Mouse (Mus musculus): ENCODE measurements around the gene Mbnl2. TPM values are rescaled to one million over a fixed set of nuclear protein-coding genes. Genes with fewer than 3 reads are reported as not detected.
"Not testable (repeated sequence)": the region's sequence is repeated elsewhere in the genome, so short reads cannot be mapped to it uniquely, and the experiment has no call there.

The Mbnl2 gene
- polyA plus RNA-seq, 1 experiment from 2014 or later, result 94.4 TPM

DNA sequence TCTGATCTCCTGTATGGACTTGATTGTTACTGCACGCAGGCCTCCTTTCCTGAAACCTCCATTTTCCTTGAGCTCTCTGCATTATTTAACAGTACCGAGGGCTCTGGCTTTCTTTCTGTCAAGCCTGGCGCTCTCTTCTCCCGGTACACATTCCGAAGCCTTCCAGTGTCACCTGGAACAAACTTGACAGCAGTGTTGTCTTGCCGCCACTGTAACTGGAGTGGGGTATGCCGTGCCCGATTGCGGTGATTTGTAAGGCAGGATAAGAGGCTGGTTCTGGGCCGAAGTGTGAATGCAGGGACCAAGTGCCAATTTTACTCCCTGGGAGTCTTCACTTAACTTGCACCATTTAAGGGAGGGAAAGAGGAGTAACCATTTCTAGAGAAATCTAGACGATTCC, 77.7 kb downstream of the Mbnl2 start:
- no peak overlapping the region for H3K27ac ChIP-seq (ENCODE audit: low read depth, low read length)
- 58% methylated on average over 11 of the region's 11 CpGs for WGBS

GRCm38 (mm10) chr14:120354595-120354994, 79.1 kb downstream of the Mbnl2 start:
- H3K4me1 ChIP-seq (replicated peaks; ENCODE audit: control insufficient read depth, insufficient read depth, low read length), result 0 out of 2 replicates have a peak, but pooled peaks cover 7% of the 10 kb centered on the region
- no peak for ATAC-seq
- no peak overlapping the region for H3K9ac ChIP-seq (ENCODE audit: low read depth, low read length)
- no peak overlapping the region for H3K4me3 ChIP-seq (ENCODE audit: low read depth, low read length)
- H3K36me3 ChIP-seq (ENCODE audit: control insufficient read depth, insufficient read depth), result 0 out of 2 replicates have a peak, but pooled peaks cover 4% of the 10 kb centered on the region
- 42% methylated on average over 6 of the region's 6 CpGs for WGBS
- H3K27me3 ChIP-seq (replicated peaks; ENCODE audit: control insufficient read depth, insufficient read depth, low read length), result no peaks in the 10 kb centered on the region
- no peaks in the 10 kb centered on the region for H3K9me3 ChIP-seq (ENCODE audit: control insufficient read depth)
- no peak overlapping the region; the same call in 1 of the 2 replicates for H3K27ac ChIP-seq (ENCODE audit: low read depth, low read length)
- H3K4me2 ChIP-seq (replicated peaks; ENCODE audit: low read depth), result 0 out of 2 replicates have a peak overlapping the region, but pooled peaks have one; percentile 3
- no peak for TF ChIP-seq CTCF (IDR thresholded peaks at IDR 0.05; ENCODE audit: low read depth)

More for the DNA sequence above, 77.7 kb downstream of the Mbnl2 start:
- Histone ChIP-seq H3K9me3 (ENCODE audit: control insufficient read depth) (no peaks in the 10 kb centered on the region), H3K4me3 (ENCODE audit: low read depth, low read length) (no peak overlapping the region), H3K4me1 (replicated peaks; ENCODE audit: control insufficient read depth, insufficient read depth, low read length) (0 out of 2 replicates have a peak, but pooled peaks cover 7% of the 10 kb centered on the region), H3K27me3 (replicated peaks; ENCODE audit: control insufficient read depth, insufficient read depth, low read length) (no peaks in the 10 kb centered on the region), H3K36me3 (ENCODE audit: control insufficient read depth, insufficient read depth) (0 out of 2 replicates have a peak, but pooled peaks cover 15% of the 10 kb centered on the region), H3K9ac (ENCODE audit: low read depth, low read length) (no peak overlapping the region), H3K4me2 (replicated peaks; ENCODE audit: low read depth) (no peak overlapping the region)
- no peak for ATAC-seq
- no peak for TF ChIP-seq CTCF (IDR thresholded peaks at IDR 0.05; ENCODE audit: low read depth)

- Histone ChIP-seq H3K9me3 (ENCODE audit: control insufficient read depth) (no peaks in the 10 kb centered on the region), H3K36me3 (ENCODE audit: control insufficient read depth, insufficient read depth) (0 out of 2 replicates have a peak, but pooled peaks cover 3% of the 10 kb centered on the region), H3K4me3 (ENCODE audit: low read depth, low read length) (no peak overlapping the region), H3K27ac (ENCODE audit: low read depth, low read length) (peak overlapping the region; percentile 57), H3K27me3 (replicated peaks; ENCODE audit: control insufficient read depth, insufficient read depth, low read length) (no peaks in the 10 kb centered on the region), H3K4me2 (replicated peaks; ENCODE audit: low read depth) (0 out of 2 replicates have a peak overlapping the region, but pooled peaks have one; percentile 21), H3K4me1 (replicated peaks; ENCODE audit: control insufficient read depth, insufficient read depth, low read length) (0 out of 2 replicates have a peak, but pooled peaks cover 7% of the 10 kb centered on the region), H3K9ac (ENCODE audit: low read depth, low read length) (no peak overlapping the region)
- peak; percentile 9; the same call in 1 of the 2 replicates for TF ChIP-seq CTCF (IDR thresholded peaks at IDR 0.05; ENCODE audit: low read depth)
- WGBS, result 15% methylated on average over 14 of the region's 14 CpGs
- peak; percentile 49 for ATAC-seq
These were observed 79.7 kb downstream of the Mbnl2 start for GRCm38 (mm10) chr14:120355040-120355741.

- Histone ChIP-seq H3K4me2 (replicated peaks; ENCODE audit: low read depth) (no peak overlapping the region), H3K4me1 (replicated peaks; ENCODE audit: control insufficient read depth, insufficient read depth, low read length) (0 out of 2 replicates have a peak, but pooled peaks cover 7% of the 10 kb centered on the region), H3K36me3 (ENCODE audit: control insufficient read depth, insufficient read depth) (0 out of 2 replicates have a peak, but pooled peaks cover 3% of the 10 kb centered on the region), H3K9ac (ENCODE audit: low read depth, low read length) (no peak overlapping the region), H3K4me3 (ENCODE audit: low read depth, low read length) (no peak overlapping the region), H3K27me3 (replicated peaks; ENCODE audit: control insufficient read depth, insufficient read depth, low read length) (no peaks in the 10 kb centered on the region), H3K9me3 (ENCODE audit: control insufficient read depth) (no peaks in the 10 kb centered on the region), H3K27ac (ENCODE audit: low read depth, low read length) (no peak overlapping the region)
- no peak for TF ChIP-seq CTCF (IDR thresholded peaks at IDR 0.05; ENCODE audit: low read depth)
- ATAC-seq, result no peak
- 81% methylated on average over 10 of the region's 10 CpGs for WGBS
These were observed 80.4 kb downstream of the Mbnl2 start for GRCm38 (mm10) chr14:120355742-120356440.

DNA sequence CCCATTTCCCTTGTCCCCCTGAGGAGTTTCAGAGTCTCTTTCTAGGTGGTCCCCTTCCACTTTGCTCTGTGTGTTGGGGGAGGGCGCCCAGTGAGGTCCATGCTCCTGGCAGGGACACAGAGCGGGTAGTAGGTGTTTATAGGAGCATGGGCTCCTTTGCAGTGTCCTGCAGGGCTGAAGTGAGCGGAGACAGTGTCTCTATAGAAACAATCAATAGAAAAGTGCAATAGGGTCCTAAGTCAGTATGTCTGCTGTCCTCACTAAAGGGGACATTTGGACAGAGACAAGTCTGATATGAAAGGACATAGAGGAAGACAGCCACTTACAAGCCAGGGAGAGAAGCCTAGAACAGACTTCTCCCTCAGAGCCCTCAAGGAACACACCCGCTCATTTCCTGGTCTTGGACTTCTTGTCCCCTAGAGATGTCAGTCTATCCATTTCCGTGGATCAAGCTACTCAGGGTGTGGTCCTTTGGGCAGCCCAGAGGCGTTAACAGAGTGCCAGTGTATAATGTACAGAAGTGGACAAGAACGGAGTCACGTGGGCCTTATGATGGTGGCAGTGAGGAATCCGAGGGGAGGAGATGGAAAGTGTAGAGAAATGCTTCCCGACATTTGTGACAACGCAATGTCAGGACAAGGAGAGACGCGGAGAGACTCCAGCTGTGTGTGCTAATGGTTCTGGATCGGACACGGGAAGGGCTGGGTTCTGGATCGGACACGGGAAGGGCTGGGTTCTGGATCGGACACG, 82.0 kb downstream of the Mbnl2 start:
- 97% methylated on average over 19 of the region's 19 CpGs for WGBS
- Histone ChIP-seq H3K9ac (ENCODE audit: low read depth, low read length) (no peak overlapping the region), H3K9me3 (ENCODE audit: control insufficient read depth) (no peaks in the 10 kb centered on the region), H3K36me3 (ENCODE audit: control insufficient read depth, insufficient read depth) (0 out of 2 replicates have a peak, but pooled peaks cover 3% of the 10 kb centered on the region), H3K27ac (ENCODE audit: low read depth, low read length) (no peak overlapping the region), H3K4me2 (replicated peaks; ENCODE audit: low read depth) (no peak overlapping the region), H3K4me3 (ENCODE audit: low read depth, low read length) (no peak overlapping the region), H3K4me1 (replicated peaks; ENCODE audit: control insufficient read depth, insufficient read depth, low read length) (0 out of 2 replicates have a peak, but pooled peaks cover 8% of the 10 kb centered on the region), H3K27me3 (replicated peaks; ENCODE audit: control insufficient read depth, insufficient read depth, low read length) (no peaks in the 10 kb centered on the region)
- no peak for TF ChIP-seq CTCF (IDR thresholded peaks at IDR 0.05; ENCODE audit: low read depth)
- ATAC-seq, result no peak

DNA sequence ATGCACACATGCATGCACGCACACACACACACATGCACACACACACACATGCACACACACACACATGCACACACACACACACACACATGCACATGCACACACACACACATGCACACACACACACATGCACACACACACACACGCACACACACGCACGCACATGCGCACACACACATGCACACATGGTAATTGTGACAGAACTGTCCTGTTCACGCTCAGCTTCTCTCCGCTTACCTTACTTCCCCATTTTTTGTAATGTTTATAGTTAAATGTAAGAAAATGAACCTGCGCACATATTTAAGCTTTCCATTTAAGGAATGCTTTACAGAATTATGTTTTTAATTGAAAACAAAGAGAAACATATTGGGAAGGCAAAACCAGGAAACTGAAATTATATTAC, 84.1 kb downstream of the Mbnl2 start:
- H3K9me3 ChIP-seq (ENCODE audit: control insufficient read depth); ATAC-seq; H3K4me3 ChIP-seq (ENCODE audit: low read depth, low read length); H3K4me2 ChIP-seq (replicated peaks; ENCODE audit: low read depth); H3K4me1 ChIP-seq (replicated peaks; ENCODE audit: control insufficient read depth, insufficient read depth, low read length); H3K36me3 ChIP-seq (ENCODE audit: control insufficient read depth, insufficient read depth); H3K9ac ChIP-seq (ENCODE audit: low read depth, low read length); H3K27me3 ChIP-seq (replicated peaks; ENCODE audit: control insufficient read depth, insufficient read depth, low read length); H3K27ac ChIP-seq (ENCODE audit: low read depth, low read length): not testable (repeated sequence)
- WGBS, result 96% methylated on average over 8 of the region's 8 CpGs

Data from intestine, postnatal 0 days (tissue).